Mouse (Mus musculus) lung, adult 2 months (tissue): ENCODE data around the gene Hmgn3.

ENCODE experiments used
- CTCF ChIP-seq: fragments of 200-500 bp; IDR thresholded peaks from 2 replicates; pipeline ENCODE4 v1.5.1; 2011; ENCODE audit warnings: mild to moderate bottlenecking, low read length, control low read depth; ENCODE audit not compliant: insufficient read depth
- POLR2A ChIP-seq: fragments of 200-500 bp; IDR thresholded peaks from 2 replicates; pipeline ENCODE4 v1.6.1; 2011; ENCODE audit warnings: low read depth, mild to moderate bottlenecking, control low read depth, low read length, borderline replicate concordance; ENCODE audit errors: extremely low read depth

DNA sequence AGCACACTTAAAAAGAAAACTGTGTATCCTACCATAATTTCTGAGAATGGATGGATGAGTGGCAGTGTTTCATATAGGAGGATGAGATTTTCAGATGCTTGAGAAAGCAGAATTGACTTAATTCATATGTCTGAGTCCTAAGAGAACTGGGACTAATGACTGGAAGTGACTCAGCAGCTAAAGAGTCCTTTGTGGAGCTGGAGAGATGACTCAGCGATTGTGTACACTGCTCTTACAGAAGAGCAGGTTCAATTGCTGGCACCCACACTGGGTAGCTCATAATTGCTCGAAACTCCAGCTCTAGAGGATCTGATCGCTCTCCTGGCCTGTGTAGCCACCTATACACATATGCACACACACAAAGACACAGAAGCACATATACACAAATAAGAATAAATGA is 42.7 kb downstream of the Hmgn3 start:
- TF ChIP-seq POLR2A (no peak), CTCF (no peak)
